Mouse (Mus musculus) adrenal gland, postnatal 10 days (tissue): ENCODE data around the gene Rgl1. TPM values are rescaled to one million over a fixed set of nuclear protein-coding genes. Genes with fewer than 3 reads are reported as not detected.

ENCODE experiments used
- DNase-seq: peaks from one replicate; pipeline ENCODE4 v3.0.0; 2021; ENCODE audit warnings: mixed read lengths
- total RNA-seq, 2 experiments: library from RNA; stranded (reverse); gene quantifications; 2 replicates each; pipeline ENCODE4 v1.2.3; 2021

The Rgl1 gene
- total RNA-seq, 2 experiments from 2014 or later: 37.0 to 57.0 TPM

DNA sequence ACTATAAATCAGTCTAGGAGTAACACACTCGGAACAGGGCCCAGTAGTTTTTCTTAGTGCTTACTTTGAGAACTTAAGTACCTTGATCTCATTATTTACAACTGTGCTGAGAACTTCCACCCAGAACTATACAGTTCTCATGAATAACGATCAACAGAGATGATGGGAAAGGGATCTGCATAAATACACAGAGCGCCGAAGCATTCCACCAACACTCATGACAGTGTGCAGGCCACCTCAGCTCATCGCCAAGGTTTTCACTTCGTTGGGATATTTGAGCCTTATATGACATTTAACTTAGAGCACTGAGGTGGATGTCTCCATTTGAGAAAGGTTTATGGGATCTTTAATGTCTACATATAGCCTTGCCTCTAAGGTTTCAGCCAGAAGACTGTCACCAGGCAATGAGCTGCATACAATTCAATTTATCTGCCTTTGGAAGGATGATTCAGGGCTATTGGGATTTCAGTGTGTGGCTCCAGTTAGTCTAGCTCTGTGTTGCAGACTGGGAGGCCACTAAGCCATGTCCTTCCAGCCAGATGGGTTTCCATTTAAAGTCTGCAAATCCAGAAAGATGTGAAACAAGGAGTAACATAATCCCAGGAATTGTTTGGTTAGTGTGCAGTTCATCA, 223.3 kb downstream of the Rgl1 start:
- DNase-seq: no peak

- no peak for DNase-seq
These were observed 225.8 kb downstream of the Rgl1 start for GRCm38 (mm10) chr1:152540304-152540887.

DNA sequence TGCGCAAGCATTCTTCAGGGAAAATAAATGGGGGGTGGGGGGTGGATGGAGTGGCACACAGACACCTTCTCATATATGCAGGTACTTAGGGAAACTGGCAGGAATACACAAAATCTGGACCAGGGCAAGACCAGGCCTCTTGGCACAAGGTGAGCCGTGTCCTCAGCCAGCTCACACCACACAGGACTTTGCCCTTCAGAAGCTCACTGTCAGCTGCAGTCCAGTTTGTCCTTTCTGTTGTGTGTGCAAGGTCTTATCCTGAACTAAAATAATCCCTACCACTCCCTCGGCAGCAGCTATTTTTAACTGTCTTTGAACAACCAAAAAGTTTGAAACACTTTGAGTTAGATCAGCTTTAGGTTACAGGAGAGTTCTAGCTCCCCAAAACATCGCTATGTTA, 227.3 kb downstream of the Rgl1 start:
- DNase-seq: no peak

- no peak for DNase-seq
These were observed 229.0 kb downstream of the Rgl1 start for GRCm38 (mm10) chr1:152537186-152537585.

DNA sequence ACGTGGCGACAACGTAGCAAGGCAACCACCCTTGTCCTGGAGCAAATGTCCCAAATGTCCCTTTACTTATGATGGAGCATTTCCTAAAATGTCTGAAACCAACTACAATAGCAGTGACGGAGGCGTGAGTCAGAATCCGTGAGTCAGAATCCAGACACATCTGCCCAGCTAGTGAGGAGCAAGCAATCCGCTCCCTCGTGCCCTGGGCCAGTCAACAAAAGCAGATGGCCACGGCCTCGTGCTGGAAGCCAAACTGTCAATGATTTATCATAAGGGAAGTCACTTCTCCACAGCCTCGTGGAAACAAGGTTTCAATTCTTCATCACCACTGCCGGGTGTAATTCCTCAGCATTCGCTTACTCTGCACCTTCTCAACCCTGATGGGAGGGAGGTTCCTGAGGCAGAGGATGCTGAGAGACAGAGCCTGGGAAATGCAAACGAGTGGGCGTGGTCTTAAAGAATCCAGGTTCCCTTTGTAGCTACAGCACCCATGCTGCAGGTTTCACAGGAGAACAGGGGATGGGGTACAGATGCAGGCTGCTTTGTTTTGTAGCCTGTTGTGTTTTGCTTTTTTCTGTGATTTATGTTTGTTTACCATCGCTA, 229.6 kb downstream of the Rgl1 start:
- peak; percentile 64 for DNase-seq

GRCm38 (mm10) chr1:152534531-152534930, 231.6 kb downstream of the Rgl1 start:
- DNase-seq: no peak

DNA sequence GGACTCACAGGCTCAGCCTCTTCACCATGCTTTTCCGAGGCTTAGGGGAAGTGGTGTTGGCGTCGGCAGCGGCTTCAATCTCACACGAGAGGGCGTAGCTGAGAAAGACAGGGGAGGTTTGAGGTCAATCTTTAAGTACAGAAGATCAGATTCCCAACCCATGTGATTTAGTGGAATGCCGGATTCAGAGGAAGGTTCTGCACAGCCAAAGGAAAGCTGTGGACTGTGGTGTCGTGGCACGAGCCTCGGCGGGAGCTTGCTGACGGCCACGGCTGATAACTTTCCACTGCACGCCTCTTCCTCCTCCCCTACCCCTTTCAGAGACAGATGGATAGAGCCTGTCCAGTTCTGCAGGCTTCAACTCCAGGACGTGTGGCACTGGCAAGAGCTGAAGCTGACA, 234.7 kb downstream of the Rgl1 start:
- peak; percentile 38 for DNase-seq

- no peak for DNase-seq
These were observed 237.4 kb downstream of the Rgl1 start for GRCm38 (mm10) chr1:152528778-152529177.

- DNase-seq: no peak
These were observed 237.9 kb downstream of the Rgl1 start for GRCm38 (mm10) chr1:152528214-152528613.

GRCm38 (mm10) chr1:152526154-152526553, 240.0 kb downstream of the Rgl1 start:
- no peak for DNase-seq

GRCm38 (mm10) chr1:152524987-152525648, 241.0 kb downstream of the Rgl1 start:
- peak; percentile 83 for DNase-seq

DNA sequence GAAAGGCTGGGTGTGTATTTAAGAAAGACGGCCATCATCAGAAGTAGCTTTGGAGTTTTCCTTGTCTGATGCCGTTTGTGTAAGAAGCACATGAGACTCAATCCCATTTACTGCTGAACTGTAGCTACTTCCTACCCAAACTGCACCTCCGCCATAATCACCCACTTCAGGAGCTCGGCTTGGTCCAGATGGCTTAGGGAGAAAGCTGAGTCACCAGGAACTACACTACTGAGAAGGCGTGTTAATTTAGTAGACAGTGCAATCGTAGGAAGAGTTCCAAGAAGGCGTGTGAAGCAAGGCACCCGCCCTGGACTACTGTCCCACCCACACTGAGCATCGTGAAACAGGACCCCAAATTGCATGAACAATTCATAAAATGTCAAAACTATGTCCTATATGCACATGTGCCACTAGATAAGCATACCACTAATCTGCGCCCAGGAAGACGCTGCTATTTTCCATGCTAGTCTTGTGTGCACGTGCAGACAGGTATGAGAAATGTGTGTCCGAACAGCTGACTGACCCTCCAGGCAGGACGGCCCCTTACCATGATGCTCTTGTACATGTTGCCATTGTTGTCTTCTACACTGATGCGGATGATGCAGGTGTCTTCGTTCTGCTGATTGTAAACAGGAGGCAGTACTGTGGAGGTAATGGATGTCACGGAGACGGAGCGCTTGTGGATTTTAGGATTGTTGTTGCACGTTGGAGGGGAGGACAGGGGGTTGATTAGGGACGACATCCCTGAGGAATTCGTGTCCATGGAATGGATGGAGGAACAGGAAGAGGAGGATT, 241.9 kb downstream of the Rgl1 start:
- no peak for DNase-seq

DNA sequence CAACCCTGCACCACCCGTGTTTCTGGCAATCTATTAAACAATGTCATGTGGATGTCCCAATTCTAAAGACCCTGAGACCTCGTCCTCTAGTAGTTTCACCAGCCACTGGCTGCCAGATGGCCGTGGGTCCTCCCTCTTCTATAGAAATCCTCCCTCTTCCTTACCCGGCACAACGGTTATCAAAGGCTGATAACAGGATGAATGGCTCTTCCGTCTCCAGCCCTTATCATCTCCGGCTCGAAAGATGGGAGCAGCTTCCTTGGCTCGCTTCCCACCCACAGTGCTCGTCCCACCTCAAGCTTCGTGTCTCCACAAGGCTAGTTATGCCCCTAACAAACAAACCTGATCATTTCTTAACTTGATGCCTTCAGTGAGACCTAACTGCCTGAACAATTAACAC, 242.9 kb downstream of the Rgl1 start:
- no peak for DNase-seq

DNA sequence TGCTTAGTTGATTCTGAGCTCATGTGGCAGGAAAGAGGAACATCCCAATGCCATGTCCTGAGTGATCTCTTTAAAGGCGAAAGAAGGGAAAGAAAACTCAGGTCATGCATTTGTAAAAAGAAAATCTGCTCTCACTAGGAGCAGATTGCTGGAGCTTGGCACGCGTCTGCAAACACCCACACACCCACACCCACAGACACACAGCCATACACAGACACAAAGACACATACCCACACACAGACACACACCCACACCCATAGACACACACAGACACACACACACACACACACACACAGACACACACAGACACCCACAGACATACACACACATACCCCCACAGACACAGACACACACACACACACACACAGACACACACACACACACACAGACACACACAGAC, 243.9 kb downstream of the Rgl1 start:
- no peak for DNase-seq

DNA sequence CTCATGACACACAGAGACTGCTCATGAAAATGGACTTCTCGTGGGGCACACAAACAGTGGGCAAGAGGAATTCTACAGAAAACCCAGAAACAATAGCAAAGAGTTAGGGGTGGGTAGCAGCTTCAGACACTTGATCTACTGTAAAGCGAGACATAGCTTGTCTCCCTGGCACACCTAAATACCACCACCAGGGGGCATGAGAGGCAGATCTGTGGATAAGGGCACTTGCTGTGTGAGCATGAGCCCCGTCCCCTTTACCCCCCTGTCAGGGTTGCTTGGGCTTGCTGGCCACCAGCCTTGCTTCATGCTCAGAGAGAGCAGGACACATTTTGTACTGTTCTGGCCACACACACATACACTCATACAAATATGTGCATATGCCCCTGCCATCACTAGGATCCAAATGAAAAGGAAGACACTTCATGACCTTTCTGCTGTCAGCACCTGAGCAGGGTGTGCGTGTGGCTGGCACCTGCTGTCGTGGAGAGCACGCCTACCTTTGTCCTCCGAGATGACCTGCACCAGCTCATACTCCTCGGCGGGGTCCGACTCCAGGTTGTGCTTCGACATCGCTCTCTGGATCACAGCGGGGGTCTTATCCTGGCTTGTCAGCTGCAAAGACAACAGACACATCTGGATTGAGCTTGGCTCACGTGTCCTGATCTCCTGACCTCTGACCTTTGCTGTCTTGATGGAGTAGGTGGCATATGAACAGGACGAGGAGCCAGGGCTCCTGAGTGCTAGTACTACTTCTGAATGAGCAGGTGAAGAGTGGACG, 245.2 kb downstream of the Rgl1 start:
- DNase-seq: peak; percentile 75

DNA sequence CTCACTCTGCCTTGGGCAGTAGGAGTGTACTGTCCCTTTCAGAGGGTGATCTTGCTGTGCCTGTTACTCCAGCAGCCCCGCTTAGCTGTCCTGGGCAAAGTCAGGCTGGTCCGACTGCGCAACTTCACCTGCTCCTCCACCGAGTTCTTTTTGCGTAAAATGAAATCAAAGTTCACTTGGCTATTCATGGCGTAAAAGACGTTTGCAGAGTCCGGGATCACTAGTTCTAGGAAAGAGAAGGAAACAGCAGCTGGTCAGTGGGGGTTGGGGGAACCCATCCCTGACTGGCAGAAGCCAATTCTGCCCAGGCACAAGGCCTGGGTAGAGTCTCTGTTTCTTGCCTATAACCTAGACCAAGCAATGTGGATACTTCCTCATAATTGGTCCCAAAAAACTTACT, 247.2 kb downstream of the Rgl1 start:
- DNase-seq: no peak

DNA sequence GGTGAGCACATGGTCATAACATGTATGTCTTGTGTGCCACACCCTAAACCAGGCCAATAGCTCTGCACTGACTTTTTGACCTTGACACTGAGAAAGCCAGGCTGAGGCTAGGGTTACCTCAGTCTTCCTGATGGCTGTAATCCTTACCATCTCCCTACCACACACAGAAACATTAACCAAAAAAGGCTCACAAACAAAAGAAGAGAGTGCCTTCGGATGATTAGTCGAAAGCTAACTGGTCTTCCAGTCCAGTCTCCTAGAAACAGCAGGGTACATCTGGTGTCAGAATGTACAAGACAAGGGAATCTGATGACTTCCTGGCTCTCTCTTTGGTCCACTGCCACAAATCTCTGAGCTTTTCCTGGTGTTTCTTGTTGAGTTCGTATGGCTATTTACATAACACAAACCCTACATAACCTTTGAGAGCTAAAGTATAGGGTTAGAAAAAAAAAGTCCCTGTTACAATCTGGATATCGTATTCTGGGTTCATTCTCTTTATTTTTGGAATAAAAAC, 249.0 kb downstream of the Rgl1 start:
- no peak for DNase-seq

GRCm38 (mm10) chr1:152514256-152514655, 251.9 kb downstream of the Rgl1 start:
- DNase-seq: no peak

GRCm38 (mm10) chr1:152511237-152511636, 254.9 kb downstream of the Rgl1 start:
- DNase-seq: peak; percentile 15

GRCm38 (mm10) chr1:152508481-152509220, 257.5 kb downstream of the Rgl1 start:
- no peak for DNase-seq

DNA sequence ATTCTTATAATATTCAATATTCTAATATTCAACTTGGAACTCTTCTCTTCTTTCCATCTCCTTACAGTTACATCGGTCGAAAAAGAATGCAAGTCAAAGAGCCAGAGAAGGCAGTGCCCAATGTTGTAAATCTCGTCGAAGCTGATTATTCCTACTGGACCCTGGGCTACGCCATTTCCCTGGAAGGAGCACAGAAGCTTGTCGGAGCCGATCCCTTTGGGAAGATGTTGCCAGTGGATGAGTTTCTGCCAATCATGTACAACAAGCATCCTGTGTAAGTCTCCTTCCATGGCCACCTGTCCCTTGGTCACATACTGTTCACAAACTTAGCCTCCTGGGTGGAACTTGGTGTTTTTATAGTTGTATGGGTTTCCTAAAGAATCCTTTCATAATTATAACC, 259.4 kb downstream of the Rgl1 start:
- no peak for DNase-seq
